Mouse (Mus musculus): ENCODE results near the gene Cfap161.

Cfap161 gene

GRCm38 (mm10) chr7:83802007-83802406 lies 7.3 kb upstream of the Cfap161 start:
- no peak for ATAC-seq (ENCODE audit: low TSS enrichment)

GRCm38 (mm10) chr7:83801483-83801875 lies 6.8 kb upstream of the Cfap161 start:
- no peak for ATAC-seq (ENCODE audit: low TSS enrichment)

GRCm38 (mm10) chr7:83800561-83801482 lies 6.1 kb upstream of the Cfap161 start:
- ATAC-seq (ENCODE audit: low TSS enrichment): peak; percentile 85

GRCm38 (mm10) chr7:83800071-83800470 lies 5.4 kb upstream of the Cfap161 start:
- ATAC-seq (ENCODE audit: low TSS enrichment): no peak

GRCm38 (mm10) chr7:83798004-83798403 lies 3.3 kb upstream of the Cfap161 start:
- ATAC-seq (ENCODE audit: low TSS enrichment): no peak

- no peak for ATAC-seq (ENCODE audit: low TSS enrichment)
Measured at GRCm38 (mm10) chr7:83796177-83796576, 1.5 kb upstream of the Cfap161 start.

GRCm38 (mm10) chr7:83794006-83794683 lies 535 bp downstream of the Cfap161 start:
- ATAC-seq (ENCODE audit: low TSS enrichment): no peak

GRCm38 (mm10) chr7:83780881-83781280 lies 13.8 kb downstream of the Cfap161 start:
- no peak for ATAC-seq (ENCODE audit: low TSS enrichment)

GRCm38 (mm10) chr7:83780026-83780425 lies 14.7 kb downstream of the Cfap161 start:
- no peak for ATAC-seq (ENCODE audit: low TSS enrichment)

GRCm38 (mm10) chr7:83779028-83779427 lies 15.7 kb downstream of the Cfap161 start:
- ATAC-seq (ENCODE audit: low TSS enrichment): no peak

- ATAC-seq (ENCODE audit: low TSS enrichment): no peak
Measured at GRCm38 (mm10) chr7:83778516-83778915, 16.2 kb downstream of the Cfap161 start.

- no peak for ATAC-seq (ENCODE audit: low TSS enrichment)
Measured at GRCm38 (mm10) chr7:83774721-83775120, 20.0 kb downstream of the Cfap161 start.

GRCm38 (mm10) chr7:83763674-83764073 lies 31.0 kb downstream of the Cfap161 start:
- ATAC-seq (ENCODE audit: low TSS enrichment): no peak

- ATAC-seq (ENCODE audit: low TSS enrichment): no peak
Measured at GRCm38 (mm10) chr7:83762336-83762735, 32.3 kb downstream of the Cfap161 start.

- ATAC-seq (ENCODE audit: low TSS enrichment): no peak
Measured at GRCm38 (mm10) chr7:83751055-83751454, 43.6 kb downstream of the Cfap161 start.

- ATAC-seq (ENCODE audit: low TSS enrichment): no peak
Measured at GRCm38 (mm10) chr7:83748405-83748804, 46.3 kb downstream of the Cfap161 start.

- ATAC-seq (ENCODE audit: low TSS enrichment): no peak
Measured at GRCm38 (mm10) chr7:83746107-83746687, 48.5 kb downstream of the Cfap161 start.

GRCm38 (mm10) chr7:83745413-83746106 lies 49.1 kb downstream of the Cfap161 start, which contains the start of gene Il16:
Gene Il16, minus strand, starts transcription at chr7:83745726.
- peak; percentile 69 for ATAC-seq (ENCODE audit: low TSS enrichment)

GRCm38 (mm10) chr7:83745065-83745412 lies 49.6 kb downstream of the Cfap161 start:
- 0 out of 2 replicates have a peak, but pooled peaks have one; percentile 25 for ATAC-seq (ENCODE audit: low TSS enrichment)

GRCm38 (mm10) chr7:83744250-83744649 lies 50.4 kb downstream of the Cfap161 start:
- ATAC-seq (ENCODE audit: low TSS enrichment): peak; percentile 83

- no peak for ATAC-seq (ENCODE audit: low TSS enrichment)
Measured at GRCm38 (mm10) chr7:83742690-83743089, 52.0 kb downstream of the Cfap161 start.

- ATAC-seq (ENCODE audit: low TSS enrichment): no peak
Measured at GRCm38 (mm10) chr7:83742026-83742425, 52.7 kb downstream of the Cfap161 start.
